Mouse (Mus musculus) cortical plate, adult 2 months (tissue): ENCODE measurements around the gene Ttc38.

ENCODE experiments used
- CTCF ChIP-seq: fragments of 200-500 bp; IDR thresholded peaks from 2 replicates; pipeline ENCODE4 v1.5.1; 2011; ENCODE audit warnings: mild to moderate bottlenecking, control low read depth, low read length; ENCODE audit not compliant: insufficient read depth; ENCODE audit errors: extremely low read depth
- POLR2A ChIP-seq: fragments of 200-500 bp; IDR thresholded peaks from 2 replicates; pipeline ENCODE4 v1.6.1; 2011; ENCODE audit warnings: mild to moderate bottlenecking, low read length, control low read depth; ENCODE audit not compliant: insufficient read depth; ENCODE audit errors: extremely low read depth

- TF ChIP-seq CTCF: no peak
- TF ChIP-seq POLR2A: no peak
These were observed 18.7 kb upstream of the Ttc38 start for GRCm38 (mm10) chr15:85813428-85813827.
